Mouse (Mus musculus) ES-Bruce4 (cell line): Measurements from ENCODE around the gene March7. TPM values are rescaled to one million over a fixed set of nuclear protein-coding genes. Genes with fewer than 3 reads are reported as not detected.

Source experiments
- H3K27ac ChIP-seq: 2 replicates; pipeline ENCODE4 v1.5.1; 2012; ENCODE audit warnings: low read length, inconsistent platforms; ENCODE audit not compliant: insufficient read depth
- H3K27me3 ChIP-seq: 2 replicates; pipeline ENCODE4 v1.6.1; 2012; ENCODE audit warnings: mild to moderate bottlenecking, low read length, inconsistent platforms; ENCODE audit not compliant: control insufficient read depth, poor library complexity, insufficient read depth, severe bottlenecking
- H3K36me3 ChIP-seq: 2 replicates; pipeline ENCODE4 v1.6.1; 2012; ENCODE audit warnings: inconsistent platforms, mild to moderate bottlenecking, low read length, moderate library complexity; ENCODE audit not compliant: control insufficient read depth, poor library complexity, insufficient read depth, severe bottlenecking
- H3K4me1 ChIP-seq: one replicate; pipeline ENCODE4 v1.8.1; 2011; ENCODE audit warnings: low read length; ENCODE audit not compliant: control insufficient read depth, insufficient read depth
- H3K4me3 ChIP-seq: 2 replicates; pipeline ENCODE4 v1.5.1; 2011; ENCODE audit warnings: low read depth, mild to moderate bottlenecking, low read length
- H3K9ac ChIP-seq: 2 replicates; pipeline ENCODE4 v1.6.1; 2012; ENCODE audit warnings: low read depth, mild to moderate bottlenecking, inconsistent platforms; ENCODE audit not compliant: poor library complexity, severe bottlenecking
- H3K9me3 ChIP-seq: replicated peaks from 2 replicates; pipeline ENCODE4 v1.6.1; 2012; ENCODE audit warnings: mild to moderate bottlenecking, low read length, inconsistent platforms; ENCODE audit not compliant: control insufficient read depth, poor library complexity, insufficient read depth, severe bottlenecking
- CTCF ChIP-seq: IDR thresholded peaks from one replicate; pipeline ENCODE4 v1.8.1; 2011; ENCODE audit warnings: low read depth, low read length
- polyA plus RNA-seq: library from polyadenylated mRNA; stranded (reverse); fragments of >200 nt; gene quantifications from 2 replicates; pipeline ENCODE4 v1.2.4, GENCODE M21; 2011; ENCODE audit warnings: low read depth; ENCODE audit not compliant: missing spikeins, insufficient read depth, insufficient read length

The March7 gene
- polyA plus RNA-seq, 1 experiment: 183 TPM

GRCm38 (mm10) chr2:60299323-60299722, 89.6 kb downstream of the March7 start:
- H3K4me1 ChIP-seq: no peaks in the 10 kb centered on the region
- no peaks in the 10 kb centered on the region for H3K27me3 ChIP-seq
- H3K9me3 ChIP-seq: no peaks in the 10 kb centered on the region
- H3K36me3 ChIP-seq: no peaks in the 10 kb centered on the region
- no peak overlapping the region for H3K9ac ChIP-seq
- TF ChIP-seq CTCF: no peak
- H3K4me3 ChIP-seq: no peak overlapping the region
- no peak overlapping the region for H3K27ac ChIP-seq

Other genes starting within 250 kb of the March7 start
- 43.2 and 47.4 TPM in 2 replicates for gene Baz2b, start within 50 bp of the March7 start, polyA plus RNA-seq
- 2.8 and 4.3 TPM in 2 replicates for gene Cd302, start 74.6 kb downstream of the March7 start, polyA plus RNA-seq
- gene Ly75, start 173.4 kb downstream of the March7 start, polyA plus RNA-seq: 10.0 and 12.3 TPM in 2 replicates